Mouse (Mus musculus) yolk sac, embryonic 10.5 days (tissue): Measurements from ENCODE around the gene Hspa1l.

Source experiments
- DNase-seq: peaks from one replicate; pipeline ENCODE4 v3.0.0-alpha.2; 2017; ENCODE audit warnings: low spot score

The Hspa1l gene

GRCm38 (mm10) chr17:35027277-35028068 is 55.0 kb downstream of the Hspa1l start, which contains the start of gene Sapcd1:
Gene Sapcd1 (minus strand): TSS chr17:35028016.
- DNase-seq = no peak

- no peak for DNase-seq
These were observed 55.8 kb downstream of the Hspa1l start for GRCm38 (mm10) chr17:35028315-35028714.
